ENCODE assay signal across 9 mouse cellular contexts in the genomic region with DNA sequence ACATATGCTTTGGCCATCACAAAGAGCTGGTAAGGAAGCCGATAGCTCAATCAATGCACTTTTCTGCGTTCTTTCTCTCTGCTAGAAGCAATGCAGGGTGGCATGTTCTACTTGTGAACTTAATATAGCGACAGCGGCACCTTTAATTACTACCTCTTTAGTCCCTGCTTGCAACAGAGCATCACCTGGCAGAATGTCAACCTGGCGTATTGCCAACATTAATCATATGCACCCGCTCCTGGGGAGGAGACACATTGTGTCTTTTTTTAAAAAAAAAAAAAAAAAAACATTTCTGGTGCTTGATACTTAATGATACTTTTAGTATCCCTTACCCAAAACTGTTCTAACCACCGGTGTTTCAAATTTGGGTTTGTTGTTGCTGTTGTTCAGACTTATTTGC. TPM values are rescaled to one million over a fixed set of nuclear protein-coding genes. Genes with fewer than 3 reads are reported as not detected.
A peak's percentile ranks its signal among the peaks of the same experiment; 100 is the strongest.
DNase-seq lines count a peak whose midpoint lies in the region; ATAC-seq and TF ChIP-seq lines count a peak whose summit lies in the region.
"Had no signal": no experiment of that assay in that cellular context is flagged by ENCODE, and none has a peak within 500 bp of the region (broad histone marks: within the 10 kb centered on the region; RNA-seq: fewer than 3 reads in every experiment).

No protein-coding gene starts in this region.

- H3K9ac ChIP-seq in forebrain, embryonic 16.5 days (replicated peaks; ENCODE audit: low read depth, low read length), result no peak overlapping the region
- H3K9ac ChIP-seq in limb, embryonic 14.5 days (ENCODE audit: low read depth, low read length, severe bottlenecking), result no peak overlapping the region
- H3K9ac ChIP-seq: liver, embryonic 13.5 days had no signal

- no peaks in the 10 kb centered on the region for H3K36me3 ChIP-seq in forebrain, embryonic 16.5 days (ENCODE audit: control insufficient read depth, insufficient read depth)
- H3K36me3 ChIP-seq in forebrain, embryonic 10.5 days (replicated peaks), result no peaks in the 10 kb centered on the region
- no peaks in the 10 kb centered on the region for H3K36me3 ChIP-seq in limb, embryonic 14.5 days (ENCODE audit: control insufficient read depth, insufficient read depth, low read length)
- no peaks in the 10 kb centered on the region for H3K36me3 ChIP-seq in limb, embryonic 10.5 days
- H3K36me3 ChIP-seq: liver, embryonic 13.5 days had no signal

- no peak for DNase-seq in forebrain, embryonic 10.5 days (ENCODE audit: extremely low spot score, low spot score)
- DNase-seq in limb, embryonic 14.5 days (ENCODE audit: low spot score), result peak; percentile 44
- no peak for DNase-seq in limb, embryonic 10.5 days (ENCODE audit: low spot score)
- DNase-seq in cerebellum, postnatal 14 days, result peak; percentile 69 to 86
- peak; percentile 20 for DNase-seq in kidney, postnatal 4 days
- no peak for DNase-seq in left cerebral cortex, postnatal 14 days (ENCODE audit: low spot score in 2 of 2)
- DNase-seq: liver, embryonic 13.5 days had no signal

- no peak overlapping the region for H3K4me2 ChIP-seq in forebrain, embryonic 16.5 days (ENCODE audit: low read length)
- H3K4me2 ChIP-seq in limb, embryonic 14.5 days (replicated peaks; ENCODE audit: low read depth, low read length, severe bottlenecking), result no peak overlapping the region
- H3K4me2 ChIP-seq: liver, embryonic 13.5 days had no signal

- H3K27me3 ChIP-seq in forebrain, embryonic 16.5 days (replicated peaks; ENCODE audit: control insufficient read depth, insufficient read depth, low read length), result no peaks in the 10 kb centered on the region
- no peaks in the 10 kb centered on the region for H3K27me3 ChIP-seq in forebrain, embryonic 10.5 days (ENCODE audit: poor library complexity, severe bottlenecking)
- no peaks in the 10 kb centered on the region for H3K27me3 ChIP-seq in limb, embryonic 14.5 days (ENCODE audit: control insufficient read depth, insufficient read depth, low read length)
- no peaks in the 10 kb centered on the region for H3K27me3 ChIP-seq in limb, embryonic 10.5 days (ENCODE audit: low read depth, poor library complexity, severe bottlenecking)
- H3K27me3 ChIP-seq: liver, embryonic 13.5 days had no signal

- no peaks in the 10 kb centered on the region for H3K9me3 ChIP-seq in forebrain, embryonic 16.5 days (ENCODE audit: control insufficient read depth, low read length)
- H3K9me3 ChIP-seq in forebrain, embryonic 10.5 days, result peaks cover 3% of the 10 kb centered on the region; the same call in 1 of the 2 replicates
- H3K9me3 ChIP-seq in limb, embryonic 14.5 days (ENCODE audit: control insufficient read depth, low read length), result no peaks in the 10 kb centered on the region
- no peaks in the 10 kb centered on the region for H3K9me3 ChIP-seq in limb, embryonic 10.5 days (replicated peaks)
- H3K9me3 ChIP-seq: liver, embryonic 13.5 days had no signal

- peak; percentile 28; the same call in 1 of the 2 replicates for ATAC-seq in forebrain, embryonic 16.5 days
- no peak for ATAC-seq in limb, embryonic 14.5 days (ENCODE audit: low FRiP score, low read depth)

- H3K27ac ChIP-seq in forebrain, embryonic 16.5 days (ENCODE audit: low read length), result no peak overlapping the region
- H3K27ac ChIP-seq in forebrain, embryonic 10.5 days, result no peak overlapping the region
- no peak overlapping the region for H3K27ac ChIP-seq in limb, embryonic 14.5 days (replicated peaks; ENCODE audit: low read depth, low read length)
- no peak overlapping the region for H3K27ac ChIP-seq in limb, embryonic 10.5 days
- H3K27ac ChIP-seq: left cerebral cortex, adult 2 months; liver, embryonic 13.5 days had no signal

- no peak overlapping the region for H3K4me3 ChIP-seq in forebrain, embryonic 16.5 days (replicated peaks; ENCODE audit: low read length)
- H3K4me3 ChIP-seq in forebrain, embryonic 10.5 days, result no peak overlapping the region
- no peak overlapping the region for H3K4me3 ChIP-seq in limb, embryonic 14.5 days (replicated peaks; ENCODE audit: low read length)
- no peak overlapping the region for H3K4me3 ChIP-seq in limb, embryonic 10.5 days
- H3K4me3 ChIP-seq: left cerebral cortex, adult 2 months; liver, embryonic 13.5 days had no signal

- intact Hi-C loops in left cerebral cortex, postnatal 14 days (cut with DNase I), result no loop called here

- WGBS in forebrain, embryonic 16.5 days, result 43% methylated on average over 7 of the region's 7 CpGs
- WGBS in forebrain, embryonic 10.5 days, result 93% methylated on average over 7 of the region's 7 CpGs
- WGBS in limb, embryonic 14.5 days, result 76% methylated on average over 7 of the region's 7 CpGs
- 88% methylated on average over 7 of the region's 7 CpGs for WGBS in limb, embryonic 10.5 days

- no peak for TF ChIP-seq POLR2A in limb, embryonic 14.5 days (IDR thresholded peaks at IDR 0.05; ENCODE audit: borderline replicate concordance, extremely low read depth, insufficient read depth, insufficient read length)

- H3K4me1 ChIP-seq in forebrain, embryonic 16.5 days (replicated peaks; ENCODE audit: control insufficient read depth, insufficient read depth, low read length), result peaks cover 6% of the 10 kb centered on the region; the same call in 1 of the 2 replicates
- H3K4me1 ChIP-seq in forebrain, embryonic 10.5 days, result no peaks in the 10 kb centered on the region
- no peaks in the 10 kb centered on the region for H3K4me1 ChIP-seq in limb, embryonic 14.5 days (ENCODE audit: control insufficient read depth, insufficient read depth, low read length)
- H3K4me1 ChIP-seq in limb, embryonic 10.5 days, result no peaks in the 10 kb centered on the region
- H3K4me1 ChIP-seq: liver, embryonic 13.5 days had no signal

RNA-seq across cellular contexts. Expression of a gene that starts 27.6 kb away (rescaled TPM):
- 11.5 and 12.5 TPM in 2 replicates for polyA plus RNA-seq in forebrain, embryonic 16.5 days (2015; fragmentation: Nextera tagmentation; extraction: Ambion mirVana)
- 1.5 and 1.6 TPM in 2 replicates for polyA plus RNA-seq in forebrain, embryonic 10.5 days (2016; fragmentation: Nextera tagmentation; extraction: Ambion mirVana)
- 0.81 and 1.3 TPM in 2 replicates for polyA plus RNA-seq in limb, embryonic 14.5 days (2012; rRNA removed)
- 1.3 and 2.3 TPM in 2 replicates for polyA plus RNA-seq in limb, embryonic 14.5 days (2014; fragmentation: Nextera tagmentation; extraction: Ambion mirVana)
- 0.26 and 0.50 TPM in 2 replicates for polyA plus RNA-seq in limb, embryonic 10.5 days (2016; fragmentation: Nextera tagmentation; extraction: Ambion mirVana)
- 10 to 100 TPM; 72.0 to 79.1 TPM for total RNA-seq in left cerebral cortex, postnatal 14 days (2021)

RNA-seq across cellular contexts. Expression of a gene that starts 41.4 kb away (rescaled TPM):
- 35.2 and 35.6 TPM in 2 replicates for polyA plus RNA-seq in forebrain, embryonic 16.5 days (2015; fragmentation: Nextera tagmentation; extraction: Ambion mirVana)
- polyA plus RNA-seq in forebrain, embryonic 10.5 days (2016; fragmentation: Nextera tagmentation; extraction: Ambion mirVana), result 34.9 and 37.6 TPM in 2 replicates
- 41.6 and 45.6 TPM in 2 replicates for polyA plus RNA-seq in limb, embryonic 14.5 days (2012; rRNA removed)
- polyA plus RNA-seq in limb, embryonic 14.5 days (2014; fragmentation: Nextera tagmentation; extraction: Ambion mirVana), result 62.0 and 66.6 TPM in 2 replicates
- polyA plus RNA-seq in limb, embryonic 10.5 days (2016; fragmentation: Nextera tagmentation; extraction: Ambion mirVana), result 29.5 and 35.6 TPM in 2 replicates
- 10 to 100 TPM; 76.4 to 81.0 TPM for total RNA-seq in left cerebral cortex, postnatal 14 days (2021)

Comparison
In these comparisons a context has a peak if more than half of its experiments do, and no peak if none do; other contexts are left out.
1. DNase-seq: peak in limb, embryonic 14.5 days (single experiment), cerebellum, postnatal 14 days (2 of 2) and kidney, postnatal 4 days (2 of 2); none in forebrain, embryonic 10.5 days (single experiment), limb, embryonic 10.5 days (single experiment) and left cerebral cortex, postnatal 14 days (0 of 2).